Mouse (Mus musculus): ENCODE results near the gene Gm28635. TPM values are rescaled to one million over a fixed set of nuclear protein-coding genes. Genes with fewer than 3 reads are reported as not detected.

Gm28635 gene
- polyA plus RNA-seq, 1 experiment from 2014 or later: not detected

DNA sequence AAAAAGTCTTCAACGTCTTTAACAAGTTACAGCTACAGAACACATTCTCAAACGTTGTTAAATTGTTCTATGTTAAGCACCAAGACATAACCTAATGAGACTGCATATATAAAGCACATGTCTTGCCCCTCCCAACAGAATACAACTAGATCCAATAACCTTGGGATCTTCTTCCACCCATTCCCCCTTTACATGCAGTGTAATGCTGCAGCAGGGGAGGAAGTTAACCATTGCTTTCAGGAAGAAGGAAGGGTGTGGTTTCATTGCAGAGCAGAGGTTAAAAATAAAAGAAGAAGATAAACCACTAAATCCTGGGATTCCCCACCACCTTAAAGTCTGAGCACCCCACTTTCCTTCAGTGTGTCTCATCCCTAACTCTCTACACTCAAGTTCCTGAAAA is 55.2 kb downstream of the Gm28635 start:
- Histone ChIP-seq H3K4me1 (ENCODE audit: control insufficient read depth, insufficient read depth, low read length) (peaks cover 46% of the 10 kb centered on the region), H3K4me2 (ENCODE audit: low read depth, low read length) (no peak overlapping the region), H3K27ac (ENCODE audit: low read length) (0 out of 2 replicates have a peak overlapping the region, but pooled peaks have one; percentile 43), H3K9ac (ENCODE audit: low read length) (no peak overlapping the region), H3K36me3 (ENCODE audit: control insufficient read depth, insufficient read depth) (peaks cover 23% of the 10 kb centered on the region), H3K9me3 (replicated peaks; ENCODE audit: control insufficient read depth, low read length) (no peaks in the 10 kb centered on the region), H3K4me3 (ENCODE audit: low read length) (no peak overlapping the region), H3K27me3 (ENCODE audit: control insufficient read depth, insufficient read depth, low read length) (no peaks in the 10 kb centered on the region)
- WGBS: 58% methylated on average over 2 of the region's 2 CpGs
- no peak for ATAC-seq (replicated peaks; ENCODE audit: extremely low read depth, insufficient read depth, low FRiP score)

DNA sequence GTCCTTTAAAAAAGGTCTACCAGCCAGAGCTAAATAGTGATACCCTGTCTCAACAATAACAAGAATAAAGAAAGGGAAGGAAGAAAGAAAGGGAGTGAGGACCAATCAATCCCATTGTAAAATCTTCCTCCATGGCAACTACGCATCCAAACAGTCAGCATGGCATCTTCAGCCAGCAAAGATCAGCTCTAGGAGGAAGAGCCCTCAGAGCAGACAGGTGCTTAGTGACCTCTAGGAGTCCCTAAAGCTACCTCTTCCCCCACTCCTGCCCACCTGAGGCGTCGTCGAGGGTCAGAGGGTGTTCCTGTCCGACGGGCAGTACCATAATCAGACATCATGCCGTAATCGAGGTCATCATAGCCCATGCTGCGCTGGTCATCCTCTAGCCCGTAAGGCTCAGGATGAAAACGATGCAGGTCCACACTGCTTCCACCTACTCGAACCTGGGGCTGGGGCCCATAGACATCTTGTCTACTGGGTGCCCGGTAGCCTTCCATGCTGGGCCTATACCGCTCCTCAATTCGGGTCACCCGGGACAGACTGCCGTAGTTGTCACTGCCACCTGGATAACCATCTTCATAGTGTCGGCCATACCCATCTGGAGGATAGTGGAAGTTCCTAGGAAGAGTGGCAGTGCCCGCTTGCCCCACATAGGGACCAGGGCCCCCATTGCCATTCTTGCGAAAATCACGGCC is 58.0 kb downstream of the Gm28635 start:
- WGBS: 92% methylated on average over 21 of the region's 21 CpGs
- Histone ChIP-seq H3K4me3 (ENCODE audit: low read length) (no peak overlapping the region), H3K36me3 (ENCODE audit: control insufficient read depth, insufficient read depth) (peaks cover 49% of the 10 kb centered on the region), H3K4me2 (ENCODE audit: low read depth, low read length) (no peak overlapping the region), H3K27me3 (ENCODE audit: control insufficient read depth, insufficient read depth, low read length) (no peaks in the 10 kb centered on the region), H3K9me3 (replicated peaks; ENCODE audit: control insufficient read depth, low read length) (no peaks in the 10 kb centered on the region), H3K9ac (ENCODE audit: low read length) (no peak overlapping the region), H3K27ac (ENCODE audit: low read length) (no peak overlapping the region), H3K4me1 (ENCODE audit: control insufficient read depth, insufficient read depth, low read length) (peaks cover 27% of the 10 kb centered on the region)
- no peak for ATAC-seq (replicated peaks; ENCODE audit: extremely low read depth, insufficient read depth, low FRiP score)

DNA sequence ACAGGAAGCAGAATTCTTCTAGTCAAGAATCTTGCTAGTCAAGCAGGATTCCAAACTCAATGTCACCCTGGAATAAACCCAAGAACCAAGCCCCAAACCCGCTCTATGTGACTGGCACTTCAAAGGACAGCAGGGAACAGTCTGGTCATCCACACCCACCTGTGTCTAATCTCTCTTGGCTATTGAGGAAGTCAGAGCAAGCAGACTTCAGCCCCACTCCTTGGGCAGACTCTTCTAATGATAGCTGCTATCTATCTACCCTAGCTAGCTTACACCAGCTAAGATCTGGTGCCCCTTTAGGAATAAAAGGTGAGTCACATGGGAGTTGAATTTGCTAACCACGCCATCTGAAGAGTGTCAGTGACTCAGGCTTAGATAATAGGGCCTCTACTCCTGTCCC is 58.9 kb downstream of the Gm28635 start:
- H3K36me3 ChIP-seq (ENCODE audit: control insufficient read depth, insufficient read depth): peaks cover 54% of the 10 kb centered on the region
- no peaks in the 10 kb centered on the region for H3K27me3 ChIP-seq (ENCODE audit: control insufficient read depth, insufficient read depth, low read length)
- peak overlapping the region; percentile 47 for H3K9ac ChIP-seq (ENCODE audit: low read length)
- H3K4me1 ChIP-seq (ENCODE audit: control insufficient read depth, insufficient read depth, low read length): peaks cover 21% of the 10 kb centered on the region
- H3K4me2 ChIP-seq (ENCODE audit: low read depth, low read length): 0 out of 2 replicates have a peak overlapping the region, but pooled peaks have one; percentile 2
- H3K4me3 ChIP-seq (ENCODE audit: low read length): no peak overlapping the region
- H3K9me3 ChIP-seq (replicated peaks; ENCODE audit: control insufficient read depth, low read length): no peaks in the 10 kb centered on the region
- H3K27ac ChIP-seq (ENCODE audit: low read length): peak overlapping the region; percentile 79
- ATAC-seq (replicated peaks; ENCODE audit: extremely low read depth, insufficient read depth, low FRiP score): no peak
- WGBS: 25% methylated on average over 2 of the region's 2 CpGs

DNA sequence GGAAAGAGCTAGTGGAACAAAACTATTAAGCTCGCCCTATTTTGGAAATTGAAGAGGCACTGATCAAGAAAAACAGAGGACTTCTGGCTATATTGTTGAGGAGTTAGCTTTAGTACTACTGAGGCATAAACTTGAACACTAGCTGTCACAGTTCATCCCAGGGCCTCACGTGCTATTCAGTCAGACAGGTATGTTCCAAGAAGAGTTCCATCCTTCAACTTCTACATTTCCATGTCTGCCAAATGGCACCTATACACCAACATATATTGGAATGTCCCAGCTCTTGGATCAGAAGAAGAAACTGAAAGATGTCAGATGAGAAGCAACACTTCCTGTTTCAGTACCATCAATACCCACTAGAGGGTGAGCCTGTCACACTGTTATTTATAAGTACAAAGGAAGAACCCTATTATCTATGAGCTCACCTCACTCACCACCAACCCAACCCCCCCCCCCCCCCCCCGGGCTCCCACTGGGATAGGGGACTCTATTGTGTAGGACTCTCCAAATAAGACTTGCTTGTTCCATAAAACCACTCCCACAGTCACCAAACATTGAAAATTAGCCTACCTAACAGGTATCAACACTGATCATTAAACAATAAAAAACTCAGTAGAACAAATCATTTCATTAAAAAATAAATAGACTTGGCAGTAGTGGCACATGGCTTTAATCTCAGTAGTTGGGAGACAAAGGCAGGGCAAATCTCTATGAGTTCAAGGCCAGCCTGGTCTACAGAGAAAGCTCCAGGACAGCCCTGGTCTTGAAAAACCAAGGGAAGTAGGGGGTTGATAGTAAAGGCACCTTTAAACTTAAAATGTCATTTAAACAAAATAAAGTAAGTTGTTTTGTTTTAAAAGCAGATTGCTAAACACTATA is 60.0 kb downstream of the Gm28635 start:
- H3K4me2 ChIP-seq (ENCODE audit: low read depth, low read length): no peak overlapping the region
- peaks cover 58% of the 10 kb centered on the region for H3K36me3 ChIP-seq (ENCODE audit: control insufficient read depth, insufficient read depth)
- H3K4me3 ChIP-seq (ENCODE audit: low read length): no peak overlapping the region
- no peak overlapping the region for H3K9ac ChIP-seq (ENCODE audit: low read length)
- ATAC-seq (replicated peaks; ENCODE audit: extremely low read depth, insufficient read depth, low FRiP score): peak; percentile 52; the same call in 1 of the 2 replicates
- peaks cover 11% of the 10 kb centered on the region for H3K4me1 ChIP-seq (ENCODE audit: control insufficient read depth, insufficient read depth, low read length)
- H3K27ac ChIP-seq (ENCODE audit: low read length): peak overlapping the region; percentile 23; the same call in 1 of the 2 replicates
- H3K27me3 ChIP-seq (ENCODE audit: control insufficient read depth, insufficient read depth, low read length): no peaks in the 10 kb centered on the region
- 58% methylated on average over 3 of the region's 3 CpGs for WGBS
- no peaks in the 10 kb centered on the region for H3K9me3 ChIP-seq (replicated peaks; ENCODE audit: control insufficient read depth, low read length)

DNA sequence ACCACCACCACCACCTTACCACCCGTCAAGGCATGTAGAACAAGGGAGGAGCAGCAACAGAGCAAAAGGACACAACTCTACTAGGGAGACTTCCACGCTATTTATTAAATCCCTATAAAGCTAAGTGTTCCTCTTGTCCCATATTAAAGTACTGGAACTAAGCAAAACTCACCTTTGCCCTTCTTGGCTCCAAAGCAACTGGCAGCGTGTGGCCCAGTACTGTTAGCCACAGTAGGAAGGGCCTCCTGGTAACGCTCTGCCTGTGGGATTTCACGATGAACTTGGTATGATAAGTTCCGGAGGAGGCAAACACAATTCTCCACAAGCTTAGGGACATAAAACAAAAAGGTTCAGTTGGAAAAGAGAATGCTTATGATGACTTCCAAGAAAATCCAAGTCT is 65.1 kb downstream of the Gm28635 start:
- ATAC-seq (replicated peaks; ENCODE audit: extremely low read depth, insufficient read depth, low FRiP score): no peak
- no peak overlapping the region for H3K9ac ChIP-seq (ENCODE audit: low read length)
- H3K9me3 ChIP-seq (replicated peaks; ENCODE audit: control insufficient read depth, low read length): no peaks in the 10 kb centered on the region
- no peak overlapping the region for H3K4me3 ChIP-seq (ENCODE audit: low read length)
- no peak overlapping the region for H3K27ac ChIP-seq (ENCODE audit: low read length)
- 93% methylated on average over 6 of the region's 6 CpGs for WGBS
- H3K36me3 ChIP-seq (ENCODE audit: control insufficient read depth, insufficient read depth): peaks cover 85% of the 10 kb centered on the region
- no peaks in the 10 kb centered on the region for H3K27me3 ChIP-seq (ENCODE audit: control insufficient read depth, insufficient read depth, low read length)
- H3K4me1 ChIP-seq (ENCODE audit: control insufficient read depth, insufficient read depth, low read length): no peaks in the 10 kb centered on the region
- no peak overlapping the region for H3K4me2 ChIP-seq (ENCODE audit: low read depth, low read length)

DNA sequence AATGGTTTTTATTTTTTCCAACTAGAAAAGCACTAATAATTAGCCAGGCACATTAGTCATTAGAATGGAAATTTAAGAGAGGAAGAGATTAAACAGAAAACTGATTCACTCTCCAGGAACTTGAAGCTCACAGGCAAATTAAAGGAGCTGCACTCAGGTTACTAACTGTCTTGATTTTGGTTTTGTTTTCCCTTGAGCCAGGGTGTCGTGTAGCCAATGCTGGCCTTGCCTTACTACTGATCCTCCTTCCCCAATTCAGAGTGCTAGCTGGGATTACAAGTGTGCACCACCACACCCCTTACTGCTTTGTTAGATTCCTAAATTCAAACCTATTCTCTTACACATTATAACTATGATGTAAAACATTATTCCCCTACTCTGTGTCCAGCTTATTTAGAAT is 70.0 kb downstream of the Gm28635 start:
- Histone ChIP-seq H3K4me1 (ENCODE audit: control insufficient read depth, insufficient read depth, low read length) (no peaks in the 10 kb centered on the region), H3K9me3 (replicated peaks; ENCODE audit: control insufficient read depth, low read length) (no peaks in the 10 kb centered on the region), H3K4me2 (ENCODE audit: low read depth, low read length) (no peak overlapping the region), H3K36me3 (ENCODE audit: control insufficient read depth, insufficient read depth) (peaks cover 73% of the 10 kb centered on the region), H3K27me3 (ENCODE audit: control insufficient read depth, insufficient read depth, low read length) (no peaks in the 10 kb centered on the region), H3K4me3 (ENCODE audit: low read length) (no peak overlapping the region), H3K27ac (ENCODE audit: low read length) (no peak overlapping the region), H3K9ac (ENCODE audit: low read length) (no peak overlapping the region)
- ATAC-seq (replicated peaks; ENCODE audit: extremely low read depth, insufficient read depth, low FRiP score): no peak
- 79% methylated on average over 1 of the region's 1 CpGs for WGBS

DNA sequence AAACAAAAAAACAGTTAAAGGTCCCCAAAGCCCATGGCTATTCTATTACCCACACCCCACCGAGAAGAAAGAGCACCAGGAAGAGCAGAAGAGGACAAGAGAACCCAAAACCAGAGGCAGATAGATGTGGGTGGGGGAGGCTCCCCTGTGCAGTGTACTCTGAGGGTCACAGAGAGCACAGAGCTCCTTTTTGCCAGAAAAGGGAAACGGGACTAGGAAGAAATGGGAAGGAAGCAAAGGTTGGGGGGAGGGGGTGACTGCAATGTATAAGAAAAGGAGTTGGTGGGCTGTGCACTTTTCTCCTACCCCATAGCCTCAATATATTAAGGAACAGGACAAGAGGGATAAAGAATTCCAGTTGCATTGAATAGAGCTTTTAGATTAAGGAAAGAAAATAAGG is 76.9 kb downstream of the Gm28635 start:
- Histone ChIP-seq H3K9ac (ENCODE audit: low read length) (no peak overlapping the region), H3K27me3 (ENCODE audit: control insufficient read depth, insufficient read depth, low read length) (no peaks in the 10 kb centered on the region), H3K36me3 (ENCODE audit: control insufficient read depth, insufficient read depth) (peaks cover 49% of the 10 kb centered on the region), H3K4me3 (ENCODE audit: low read length) (no peak overlapping the region), H3K4me1 (ENCODE audit: control insufficient read depth, insufficient read depth, low read length) (peaks cover 5% of the 10 kb centered on the region; the same call in 1 of the 2 replicates), H3K9me3 (replicated peaks; ENCODE audit: control insufficient read depth, low read length) (no peaks in the 10 kb centered on the region), H3K27ac (ENCODE audit: low read length) (no peak overlapping the region), H3K4me2 (ENCODE audit: low read depth, low read length) (no peak overlapping the region)
- no peak for ATAC-seq (replicated peaks; ENCODE audit: extremely low read depth, insufficient read depth, low FRiP score)
- 63% methylated on average over 2 of the region's 2 CpGs for WGBS

DNA sequence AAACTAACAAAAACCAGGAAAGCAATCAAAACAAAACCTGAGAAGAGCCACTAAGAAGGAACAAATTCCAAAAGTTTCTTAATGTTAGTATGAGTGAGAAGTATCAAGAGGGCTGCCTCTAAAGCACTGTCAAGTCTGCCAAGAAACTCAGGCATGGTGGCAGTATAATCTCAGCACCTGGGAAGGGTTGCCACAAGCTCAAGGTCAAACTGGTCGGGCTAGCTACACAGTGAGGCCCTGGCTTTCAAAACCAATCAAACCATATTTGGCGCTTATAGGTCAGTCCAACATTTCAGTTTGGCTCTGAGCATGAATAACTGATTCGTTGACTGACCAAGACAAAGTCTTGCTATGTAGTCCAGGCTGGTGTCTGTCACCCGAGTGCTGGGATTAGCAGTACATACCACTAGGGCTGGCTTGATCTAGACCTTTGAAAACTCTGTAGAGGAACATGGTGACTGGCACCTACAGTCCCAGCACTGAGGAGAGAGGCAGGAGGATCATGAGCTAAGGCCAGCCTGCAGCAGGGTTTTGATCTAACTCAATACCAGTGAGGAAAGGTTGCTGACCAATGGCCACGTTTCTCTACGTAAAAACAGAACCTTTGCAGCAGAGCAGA is 78.5 kb downstream of the Gm28635 start:
- peaks cover 39% of the 10 kb centered on the region for H3K36me3 ChIP-seq (ENCODE audit: control insufficient read depth, insufficient read depth)
- peak; percentile 56 for ATAC-seq (replicated peaks; ENCODE audit: extremely low read depth, insufficient read depth, low FRiP score)
- no peaks in the 10 kb centered on the region for H3K27me3 ChIP-seq (ENCODE audit: control insufficient read depth, insufficient read depth, low read length)
- H3K4me2 ChIP-seq (ENCODE audit: low read depth, low read length): no peak overlapping the region
- H3K9me3 ChIP-seq (replicated peaks; ENCODE audit: control insufficient read depth, low read length): no peaks in the 10 kb centered on the region
- peaks cover 10% of the 10 kb centered on the region for H3K4me1 ChIP-seq (ENCODE audit: control insufficient read depth, insufficient read depth, low read length)
- WGBS: 80% methylated on average over 6 of the region's 6 CpGs
- no peak overlapping the region for H3K4me3 ChIP-seq (ENCODE audit: low read length)
- peak overlapping the region; percentile 70 for H3K27ac ChIP-seq (ENCODE audit: low read length)
- no peak overlapping the region for H3K9ac ChIP-seq (ENCODE audit: low read length)

DNA sequence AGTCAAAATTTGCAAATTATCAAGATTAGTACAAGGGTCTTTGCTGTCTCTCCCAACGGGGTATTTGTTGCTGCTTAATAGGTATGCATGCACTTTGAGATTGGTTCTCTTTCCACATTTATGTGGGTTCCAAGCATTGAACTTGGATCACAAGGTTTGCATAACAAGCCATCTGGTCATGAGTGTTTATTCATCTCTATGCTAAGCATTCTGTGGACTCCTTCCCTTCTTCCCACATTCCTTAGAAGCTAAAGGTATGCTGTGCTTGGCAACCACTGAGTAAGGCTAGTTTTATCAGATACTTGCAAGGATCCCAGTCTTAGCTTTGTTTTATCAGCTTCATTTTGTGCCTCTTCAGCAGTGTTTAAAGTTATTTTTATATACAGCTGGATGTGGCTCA is 80.7 kb downstream of the Gm28635 start:
- Histone ChIP-seq H3K4me1 (ENCODE audit: control insufficient read depth, insufficient read depth, low read length) (peaks cover 10% of the 10 kb centered on the region), H3K4me3 (ENCODE audit: low read length) (no peak overlapping the region), H3K4me2 (ENCODE audit: low read depth, low read length) (no peak overlapping the region), H3K27me3 (ENCODE audit: control insufficient read depth, insufficient read depth, low read length) (no peaks in the 10 kb centered on the region), H3K27ac (ENCODE audit: low read length) (no peak overlapping the region), H3K9ac (ENCODE audit: low read length) (no peak overlapping the region), H3K9me3 (replicated peaks; ENCODE audit: control insufficient read depth, low read length) (no peaks in the 10 kb centered on the region), H3K36me3 (ENCODE audit: control insufficient read depth, insufficient read depth) (peaks cover 30% of the 10 kb centered on the region)
- WGBS: 94% methylated on average over 1 of the region's 1 CpGs
- no peak for ATAC-seq (replicated peaks; ENCODE audit: extremely low read depth, insufficient read depth, low FRiP score)
